Mouse (Mus musculus) midbrain, embryonic 15.5 days (tissue): Measurements from ENCODE around the gene Ston2. TPM values are rescaled to one million over a fixed set of nuclear protein-coding genes. Genes with fewer than 3 reads are reported as not detected.

ENCODE experiments used
- ATAC-seq: fragments of 200-750 bp; cut with Nextera tagmentation; replicated peaks from 2 replicates; pipeline ENCODE4 v1.8.0; 2017; ENCODE audit warnings: moderate TSS enrichment
- H3K27ac ChIP-seq: fragments of 300-500 bp; sonication (generic); 2 replicates; pipeline ENCODE4 v1.5.1; 2015; ENCODE audit warnings: mild to moderate bottlenecking, inconsistent platforms
- H3K27me3 ChIP-seq: fragments of 300-500 bp; sonication (generic); replicated peaks from 2 replicates; pipeline ENCODE4 v1.6.1; 2015; ENCODE audit warnings: inconsistent platforms
- H3K36me3 ChIP-seq: fragments of 300-500 bp; sonication (generic); replicated peaks from 2 replicates; pipeline ENCODE4 v1.6.1; 2015; ENCODE audit warnings: inconsistent platforms
- H3K4me1 ChIP-seq: fragments of 300-500 bp; sonication (generic); 2 replicates; pipeline ENCODE4 v1.6.1; 2015; ENCODE audit warnings: inconsistent platforms
- H3K4me2 ChIP-seq: fragments of 300-500 bp; sonication (generic); 2 replicates; pipeline ENCODE4 v1.6.1; 2015; ENCODE audit warnings: inconsistent platforms, mild to moderate bottlenecking, moderate library complexity
- H3K4me3 ChIP-seq: fragments of 300-500 bp; sonication (generic); 2 replicates; pipeline ENCODE4 v1.5.1; 2015; ENCODE audit warnings: mild to moderate bottlenecking, inconsistent platforms
- H3K9ac ChIP-seq: fragments of 300-500 bp; sonication (generic); 2 replicates; pipeline ENCODE4 v1.6.1; 2015; ENCODE audit warnings: mild to moderate bottlenecking, inconsistent platforms
- H3K9me3 ChIP-seq: fragments of 300-500 bp; sonication (generic); 2 replicates; pipeline ENCODE4 v1.6.1; 2016; ENCODE audit warnings: inconsistent platforms
- WGBS: fragments of 180-500 bp; shearing (Covaris S2); methylation state at CpG from one replicate; pipeline ENCODE4 v1.1.7; 2015; ENCODE audit warnings: mixed read lengths; 5-methylcytosine and 5-hydroxymethylcytosine counted together
- polyA plus RNA-seq: library from polyadenylated mRNA; unstranded; fragments of >200 nt; fragmentation: Nextera tagmentation; extraction: Ambion mirVana; gene quantifications from 2 replicates; pipeline ENCODE4 v1.2.1, GENCODE M21; 2015

Ston2 gene
- polyA plus RNA-seq, 1 experiment from 2014 or later, result 5.5 TPM

DNA sequence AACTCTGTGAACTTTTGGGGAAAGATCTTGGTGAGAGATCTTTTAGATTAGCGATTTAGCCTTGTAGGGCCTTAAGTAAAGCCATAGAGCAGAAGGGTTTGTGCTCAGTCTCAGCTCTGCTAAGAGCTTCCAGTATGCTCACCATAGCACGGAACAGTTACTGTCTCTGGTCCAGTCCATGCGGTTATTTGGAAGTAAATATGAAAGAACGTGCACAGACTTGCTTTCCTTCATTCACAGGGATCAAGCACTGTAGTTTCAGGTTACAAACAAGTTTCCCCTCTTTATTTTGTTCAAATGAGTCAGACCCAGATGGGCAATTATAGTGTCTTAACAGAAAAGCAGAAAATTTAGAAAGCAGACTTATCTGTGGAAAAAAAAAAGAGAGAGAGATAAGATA lies 125.3 kb downstream of the Ston2 start:
- no peak overlapping the region for H3K4me3 ChIP-seq
- no peaks in the 10 kb centered on the region for H3K9me3 ChIP-seq
- H3K27me3 ChIP-seq, result no peaks in the 10 kb centered on the region
- WGBS, result 90% methylated on average over 4 of the region's 4 CpGs
- no peak overlapping the region for H3K9ac ChIP-seq
- H3K27ac ChIP-seq, result no peak overlapping the region
- H3K4me2 ChIP-seq, result no peak overlapping the region
- no peak for ATAC-seq
- no peaks in the 10 kb centered on the region for H3K4me1 ChIP-seq
- H3K36me3 ChIP-seq, result no peaks in the 10 kb centered on the region

- no peaks in the 10 kb centered on the region for H3K4me1 ChIP-seq
- H3K36me3 ChIP-seq, result no peaks in the 10 kb centered on the region
- H3K27ac ChIP-seq, result no peak overlapping the region
- ATAC-seq, result no peak
- H3K9ac ChIP-seq, result no peak overlapping the region
- no peak overlapping the region for H3K4me3 ChIP-seq
- 89% methylated on average over 12 of the region's 12 CpGs for WGBS
- no peaks in the 10 kb centered on the region for H3K9me3 ChIP-seq
- H3K27me3 ChIP-seq, result no peaks in the 10 kb centered on the region
- H3K4me2 ChIP-seq, result no peak overlapping the region
Measured at GRCm38 (mm10) chr12:91660640-91661417, 127.4 kb downstream of the Ston2 start.

DNA sequence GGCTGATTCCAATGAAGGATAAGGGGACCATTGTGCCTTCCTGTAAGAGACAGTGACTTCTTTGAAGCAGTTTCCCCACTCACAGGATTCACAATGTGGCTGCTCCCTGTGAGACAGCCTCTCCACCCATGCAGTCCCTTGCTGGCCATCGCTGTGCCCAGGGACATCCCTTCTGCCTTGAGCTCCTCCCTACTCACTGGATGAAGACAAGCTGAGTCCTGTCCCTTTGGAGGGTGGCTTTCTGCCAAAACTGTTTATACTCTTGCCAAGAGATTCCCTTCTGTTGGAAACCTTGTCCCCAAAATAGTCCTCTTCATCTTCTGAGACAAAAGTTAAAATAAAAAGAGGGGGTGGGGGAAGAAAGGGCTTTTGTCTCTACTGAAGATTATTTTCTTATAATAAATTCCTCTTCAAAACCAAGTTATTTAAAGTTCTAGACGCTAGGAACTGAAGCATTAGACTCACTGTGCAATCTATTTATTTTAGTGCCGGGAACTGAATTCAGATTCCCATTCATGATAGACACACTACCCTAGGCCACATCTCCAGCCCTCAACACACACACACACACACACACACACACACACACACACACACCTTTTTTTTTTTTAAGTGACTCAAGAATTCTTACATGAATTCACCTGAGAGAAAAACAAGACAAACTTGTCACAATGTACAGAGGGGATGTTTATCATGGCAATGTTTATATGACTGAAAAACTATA lies 133.6 kb downstream of the Ston2 start:
- WGBS, result 68% methylated on average over 3 of the region's 3 CpGs
- Histone ChIP-seq H3K9ac (no peak overlapping the region), H3K27me3 (no peaks in the 10 kb centered on the region), H3K4me3 (no peak overlapping the region), H3K27ac (no peak overlapping the region), H3K9me3 (no peaks in the 10 kb centered on the region), H3K36me3 (no peaks in the 10 kb centered on the region), H3K4me1 (no peaks in the 10 kb centered on the region), H3K4me2 (no peak overlapping the region)
- no peak for ATAC-seq

DNA sequence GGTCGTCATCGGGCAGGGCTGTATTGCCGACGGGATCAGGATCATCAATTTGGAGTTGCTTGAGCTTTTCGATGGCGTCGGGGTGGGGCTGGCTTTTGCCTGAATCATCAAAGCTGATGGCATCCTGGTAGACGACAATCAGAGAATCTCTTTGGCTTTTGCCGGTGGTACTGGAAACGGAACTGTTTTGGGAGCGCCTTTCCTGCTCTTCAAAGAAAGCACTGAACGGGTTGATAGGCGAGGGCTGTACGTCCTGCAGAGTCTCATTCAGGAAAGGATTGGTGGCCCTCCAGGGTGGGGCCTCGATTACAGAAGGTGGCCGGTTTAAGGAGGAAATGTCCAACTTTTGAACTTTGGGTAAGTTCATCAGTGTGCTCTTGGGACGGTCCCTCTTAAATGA lies 139.8 kb downstream of the Ston2 start:
- no peaks in the 10 kb centered on the region for H3K27me3 ChIP-seq
- 96% methylated on average over 17 of the region's 17 CpGs for WGBS
- no peaks in the 10 kb centered on the region for H3K9me3 ChIP-seq
- no peak for ATAC-seq
- no peaks in the 10 kb centered on the region for H3K4me1 ChIP-seq
- no peak overlapping the region for H3K4me3 ChIP-seq
- no peak overlapping the region for H3K27ac ChIP-seq
- H3K4me2 ChIP-seq, result no peak overlapping the region
- H3K36me3 ChIP-seq, result 0 out of 2 replicates have a peak, but pooled peaks cover 4% of the 10 kb centered on the region
- no peak overlapping the region for H3K9ac ChIP-seq

DNA sequence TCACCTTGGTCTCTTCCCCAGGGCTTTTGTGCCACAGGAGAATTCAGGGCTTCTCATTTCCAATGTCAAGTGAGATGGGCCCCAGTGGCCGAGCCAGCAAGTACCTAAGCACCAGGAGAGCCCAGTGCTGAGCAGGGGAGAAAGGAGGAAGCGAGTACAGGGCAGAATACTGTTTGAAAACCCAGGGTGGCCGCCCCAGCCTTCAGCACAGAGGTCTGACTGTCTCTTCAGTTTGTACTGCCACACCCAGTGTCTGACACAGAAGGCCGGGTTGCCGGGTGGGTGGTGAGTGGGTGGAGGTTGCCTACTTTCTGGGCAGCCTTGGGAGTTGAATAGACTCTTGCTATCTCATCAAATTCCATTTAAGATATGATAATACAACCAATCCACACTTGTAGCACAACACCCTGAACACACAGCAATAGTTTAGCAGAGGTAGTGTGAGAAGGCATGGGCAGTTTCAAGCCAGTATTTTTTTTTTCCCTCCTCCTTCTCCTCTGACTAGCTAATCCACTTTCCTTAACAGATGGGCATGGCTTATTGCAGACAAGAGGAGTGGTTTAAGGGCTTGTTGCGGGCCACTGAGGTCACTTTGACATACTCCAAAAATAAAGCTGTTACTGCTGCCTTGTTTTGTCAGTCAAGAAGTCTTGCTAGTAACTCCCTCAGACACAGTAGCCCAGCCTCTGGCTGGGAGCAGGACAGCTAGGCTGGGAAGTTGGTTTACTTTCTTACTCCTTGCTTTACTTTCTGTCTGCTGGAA lies 142.6 kb downstream of the Ston2 start:
- 0 out of 2 replicates have a peak, but pooled peaks cover 4% of the 10 kb centered on the region for H3K36me3 ChIP-seq
- H3K4me2 ChIP-seq, result no peak overlapping the region
- H3K9ac ChIP-seq, result no peak overlapping the region
- H3K9me3 ChIP-seq, result no peaks in the 10 kb centered on the region
- H3K27ac ChIP-seq, result no peak overlapping the region
- WGBS, result 79% methylated on average over 6 of the region's 6 CpGs
- no peak for ATAC-seq
- peaks cover 15% of the 10 kb centered on the region for H3K4me1 ChIP-seq
- H3K4me3 ChIP-seq, result no peak overlapping the region
- no peaks in the 10 kb centered on the region for H3K27me3 ChIP-seq

DNA sequence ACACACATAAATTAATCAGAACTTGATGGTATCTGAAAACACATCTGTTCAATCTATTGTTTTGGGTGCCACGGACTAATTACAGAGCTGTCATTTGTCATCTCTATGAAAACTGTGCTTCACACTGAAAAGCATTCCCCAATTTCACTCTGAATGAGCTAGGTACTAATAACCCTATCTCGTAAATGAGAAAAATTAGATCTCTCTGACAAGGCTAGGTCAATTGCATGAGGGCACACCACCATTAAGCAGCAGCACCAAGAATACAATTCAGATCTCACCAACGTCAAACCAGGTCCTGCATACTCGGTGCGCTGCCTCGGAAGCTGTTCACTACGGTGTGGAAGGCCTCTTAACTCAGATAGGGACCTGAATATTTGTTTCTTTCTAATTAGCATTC lies 145.0 kb downstream of the Ston2 start:
- no peak for ATAC-seq
- Histone ChIP-seq H3K27me3 (no peaks in the 10 kb centered on the region), H3K4me2 (no peak overlapping the region), H3K4me1 (peaks cover 15% of the 10 kb centered on the region), H3K36me3 (0 out of 2 replicates have a peak, but pooled peaks cover 3% of the 10 kb centered on the region), H3K9me3 (no peaks in the 10 kb centered on the region), H3K9ac (no peak overlapping the region), H3K27ac (no peak overlapping the region), H3K4me3 (no peak overlapping the region)
- WGBS, result 61% methylated on average over 7 of the region's 7 CpGs

- no peak for ATAC-seq
- 55% methylated on average over 12 of the region's 12 CpGs for WGBS
- Histone ChIP-seq H3K9ac (no peak overlapping the region), H3K4me2 (no peak overlapping the region), H3K4me1 (peaks cover 15% of the 10 kb centered on the region), H3K36me3 (no peaks in the 10 kb centered on the region), H3K4me3 (no peak overlapping the region), H3K27me3 (no peaks in the 10 kb centered on the region), H3K9me3 (no peaks in the 10 kb centered on the region), H3K27ac (peak overlapping the region; percentile 32; the same call in 1 of the 2 replicates)
Measured at GRCm38 (mm10) chr12:91642426-91643093, 145.6 kb downstream of the Ston2 start.

DNA sequence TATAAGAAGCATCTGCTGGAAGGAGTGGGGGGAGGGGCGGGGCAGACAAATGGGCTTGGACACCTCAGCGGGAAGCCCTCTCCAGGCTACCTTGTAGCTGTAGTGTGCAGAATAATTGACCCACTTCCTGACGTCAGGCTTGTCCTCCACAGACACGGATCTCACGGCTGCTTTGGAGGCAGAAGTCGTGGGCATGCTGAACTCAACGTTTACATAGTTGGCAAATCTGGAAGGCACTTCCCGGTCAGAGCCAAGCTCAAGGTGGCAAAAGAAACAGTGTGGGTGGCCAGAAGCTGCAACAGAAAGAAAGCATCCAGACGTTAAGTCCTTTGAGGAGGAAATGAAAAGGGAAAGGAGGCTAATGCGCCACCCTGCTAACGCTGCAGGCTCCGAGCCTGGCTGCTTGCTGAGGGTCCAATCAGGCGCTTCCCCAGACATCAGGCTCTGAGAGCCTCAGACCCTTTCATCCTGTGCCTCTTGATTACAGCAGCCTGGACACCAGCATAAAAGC lies 146.5 kb downstream of the Ston2 start:
- H3K9ac ChIP-seq, result peak overlapping the region; percentile 15; the same call in 1 of the 2 replicates
- H3K36me3 ChIP-seq, result no peaks in the 10 kb centered on the region
- no peaks in the 10 kb centered on the region for H3K27me3 ChIP-seq
- H3K27ac ChIP-seq, result peak overlapping the region; percentile 35; the same call in 1 of the 2 replicates
- WGBS, result 5% methylated on average over 13 of the region's 13 CpGs
- peak; percentile 75 for ATAC-seq
- peak overlapping the region; percentile 52 for H3K4me2 ChIP-seq
- peaks cover 15% of the 10 kb centered on the region for H3K4me1 ChIP-seq
- no peaks in the 10 kb centered on the region for H3K9me3 ChIP-seq
- H3K4me3 ChIP-seq, result peak overlapping the region; percentile 25

GRCm38 (mm10) chr12:91641133-91641532 lies 147.1 kb downstream of the Ston2 start:
- peak overlapping the region; percentile 52 for H3K4me2 ChIP-seq
- no peak overlapping the region for H3K27ac ChIP-seq
- 12% methylated on average over 7 of the region's 7 CpGs for WGBS
- no peaks in the 10 kb centered on the region for H3K36me3 ChIP-seq
- peaks cover 15% of the 10 kb centered on the region for H3K4me1 ChIP-seq
- no peaks in the 10 kb centered on the region for H3K27me3 ChIP-seq
- H3K4me3 ChIP-seq, result peak overlapping the region; percentile 25
- H3K9ac ChIP-seq, result no peak overlapping the region
- ATAC-seq, result peak; percentile 44
- no peaks in the 10 kb centered on the region for H3K9me3 ChIP-seq

- peaks cover 15% of the 10 kb centered on the region for H3K4me1 ChIP-seq
- peak overlapping the region; percentile 52 for H3K4me2 ChIP-seq
- H3K4me3 ChIP-seq, result no peak overlapping the region
- H3K9me3 ChIP-seq, result no peaks in the 10 kb centered on the region
- whole genome bisulfite sequencing, result 36% methylated on average over 7 of the region's 7 CpGs
- H3K27ac ChIP-seq, result no peak overlapping the region
- no peaks in the 10 kb centered on the region for H3K27me3 ChIP-seq
- no peaks in the 10 kb centered on the region for H3K36me3 ChIP-seq
- ATAC-seq, result peak; percentile 50
- H3K9ac ChIP-seq, result no peak overlapping the region
Measured at GRCm38 (mm10) chr12:91640712-91641111, 147.5 kb downstream of the Ston2 start.

DNA sequence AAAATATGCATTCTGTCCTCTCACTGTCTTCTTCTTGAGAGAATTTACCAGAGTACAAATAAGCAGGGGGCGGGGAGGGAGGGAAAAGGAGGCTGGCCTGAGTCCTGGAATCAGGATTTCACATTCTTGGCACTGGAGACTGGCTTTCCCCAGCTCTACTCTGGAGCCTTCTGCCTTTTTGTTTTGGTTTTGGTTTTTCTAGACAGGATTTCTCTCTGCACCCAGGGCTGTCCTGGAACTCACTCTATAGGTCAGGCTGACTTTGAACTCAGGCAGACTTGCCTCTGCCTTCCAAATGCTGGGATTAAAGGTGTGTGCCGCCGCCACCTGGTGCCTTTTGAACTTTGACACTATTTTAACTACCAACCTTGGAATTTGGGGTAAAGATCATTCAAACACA lies 149.8 kb downstream of the Ston2 start:
- Histone ChIP-seq H3K9ac (no peak overlapping the region), H3K4me3 (no peak overlapping the region), H3K27me3 (no peaks in the 10 kb centered on the region), H3K9me3 (no peaks in the 10 kb centered on the region), H3K36me3 (no peaks in the 10 kb centered on the region), H3K4me2 (no peak overlapping the region), H3K27ac (no peak overlapping the region), H3K4me1 (peaks cover 15% of the 10 kb centered on the region)
- WGBS, result 81% methylated on average over 3 of the region's 3 CpGs
- ATAC-seq, result no peak
